Mouse (Mus musculus): ENCODE measurements around the gene Zc3h6.
"Not testable (repeated sequence)": the region's sequence is repeated elsewhere in the genome, so short reads cannot be mapped to it uniquely, and the experiment has no call there.

The Zc3h6 gene

GRCm38 (mm10) chr2:128966641-128967580 lies at the start of gene Zc3h6:
TSS of gene Zc3h6 (plus strand) at chr2:128967402.
- DNase-seq (ENCODE audit: low read depth, low spot score) = peak; percentile 98

GRCm38 (mm10) chr2:128924799-128925198 lies 42.4 kb upstream of the Zc3h6 start:
- no peak for DNase-seq (ENCODE audit: low read depth, low spot score)

- no peak for DNase-seq (ENCODE audit: low read depth, low spot score)
Observed at GRCm38 (mm10) chr2:128928446-128928845, 38.8 kb upstream of the Zc3h6 start.

GRCm38 (mm10) chr2:128930704-128931103 lies 36.5 kb upstream of the Zc3h6 start:
- DNase-seq (ENCODE audit: low read depth, low spot score) = no peak

- DNase-seq (ENCODE audit: low read depth, low spot score) = no peak
Observed at GRCm38 (mm10) chr2:128936256-128936655, 30.9 kb upstream of the Zc3h6 start.

GRCm38 (mm10) chr2:128943538-128944528 lies 23.4 kb upstream of the Zc3h6 start, which contains the start of gene Zc3h8:
TSS of gene Zc3h8 (minus strand) at chr2:128944077.
- DNase-seq (ENCODE audit: low read depth, low spot score) = peak; percentile 92

- DNase-seq (ENCODE audit: low read depth, low spot score) = peak; percentile 37
Observed at GRCm38 (mm10) chr2:128947962-128948588, 19.1 kb upstream of the Zc3h6 start.

- DNase-seq (ENCODE audit: low read depth, low spot score) = no peak
Observed at GRCm38 (mm10) chr2:128954186-128954585, 13.0 kb upstream of the Zc3h6 start.

GRCm38 (mm10) chr2:128965505-128966105 lies 1.6 kb upstream of the Zc3h6 start:
- no peak for DNase-seq (ENCODE audit: low read depth, low spot score)

GRCm38 (mm10) chr2:128966236-128966635 lies 966 bp upstream of the Zc3h6 start:
- no peak for DNase-seq (ENCODE audit: low read depth, low spot score)

GRCm38 (mm10) chr2:128967661-128968441 lies 649 bp downstream of the Zc3h6 start, which contains the start of gene Gm10762:
TSS of gene Gm10762 (minus strand) at chr2:128967725.
- peak; percentile 34 for DNase-seq (ENCODE audit: low read depth, low spot score)

- DNase-seq (ENCODE audit: low read depth, low spot score) = no peak
Observed at GRCm38 (mm10) chr2:128968475-128969083, 1.4 kb downstream of the Zc3h6 start.

GRCm38 (mm10) chr2:128972301-128972700 lies 5.1 kb downstream of the Zc3h6 start:
- DNase-seq (ENCODE audit: low read depth, low spot score) = no peak

GRCm38 (mm10) chr2:128975572-128975971 lies 8.4 kb downstream of the Zc3h6 start:
- no peak for DNase-seq (ENCODE audit: low read depth, low spot score)

- no peak for DNase-seq (ENCODE audit: low read depth, low spot score)
Observed at GRCm38 (mm10) chr2:128984746-128985145, 17.5 kb downstream of the Zc3h6 start.

- no peak for DNase-seq (ENCODE audit: low read depth, low spot score)
Observed at GRCm38 (mm10) chr2:129004872-129005271, 37.7 kb downstream of the Zc3h6 start.

GRCm38 (mm10) chr2:129006194-129006749 lies 39.1 kb downstream of the Zc3h6 start:
- DNase-seq (ENCODE audit: low read depth, low spot score) = no peak

- DNase-seq (ENCODE audit: low read depth, low spot score) = not testable (repeated sequence)
Observed at GRCm38 (mm10) chr2:129008867-129009266, 41.7 kb downstream of the Zc3h6 start.

- DNase-seq (ENCODE audit: low read depth, low spot score) = no peak
Observed at GRCm38 (mm10) chr2:129020106-129020505, 52.9 kb downstream of the Zc3h6 start.
